Mouse (Mus musculus): ENCODE results near the gene Kcnn1. TPM values are rescaled to one million over a fixed set of nuclear protein-coding genes. Genes with fewer than 3 reads are reported as not detected.

Kcnn1 gene
- polyA plus RNA-seq, 2 experiments = 2.5 to 9.1 TPM

DNA sequence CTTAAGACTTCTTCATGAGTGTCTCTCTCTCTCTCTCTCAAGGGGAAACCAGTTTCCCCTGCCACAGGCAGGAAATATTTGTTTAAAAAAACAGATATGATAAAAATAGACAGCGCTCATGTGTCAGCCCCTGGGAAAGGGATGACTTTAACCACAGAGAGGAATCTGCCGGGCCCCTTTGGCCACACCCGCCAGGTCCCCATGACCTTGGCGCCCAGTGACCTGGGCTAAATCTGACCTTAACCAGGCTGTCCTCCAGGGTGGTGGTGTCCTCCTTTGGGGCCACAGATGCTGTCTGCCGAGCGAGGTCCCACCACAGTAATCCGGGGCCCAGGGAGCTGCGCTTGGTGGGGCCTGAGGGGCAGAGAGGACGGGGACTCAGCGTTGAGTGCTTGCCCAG is 21.6 kb upstream of the Kcnn1 start:
- TF ChIP-seq POLR2A (IDR thresholded peaks at IDR 0.05; ENCODE audit: borderline replicate concordance, extremely low read depth, insufficient read depth, insufficient read length) = no peak
- no peak overlapping the region for H3K4me2 ChIP-seq (replicated peaks; ENCODE audit: low read depth, low read length, severe bottlenecking)
- no peak for ATAC-seq (ENCODE audit: low FRiP score, low read depth)

DNA sequence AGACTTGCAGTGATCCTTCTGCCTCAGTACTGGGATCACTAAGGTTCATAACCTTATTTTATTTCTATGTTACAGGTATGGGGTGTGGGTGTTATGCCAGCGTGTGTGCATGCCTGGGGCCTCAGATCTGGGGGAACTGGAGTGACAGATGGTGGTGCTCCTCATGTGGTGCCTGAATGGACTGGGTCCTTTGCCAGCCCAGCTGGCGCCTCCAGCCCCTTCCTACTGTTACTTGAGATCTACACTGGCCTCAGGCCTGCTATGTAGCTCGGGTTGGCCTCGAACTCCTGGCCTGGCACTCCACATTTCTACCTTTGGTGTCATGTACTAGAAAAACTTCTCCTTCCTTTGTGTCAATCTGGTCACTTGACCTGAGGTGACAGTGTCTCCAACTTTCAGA is 21.1 kb upstream of the Kcnn1 start:
- TF ChIP-seq POLR2A (IDR thresholded peaks at IDR 0.05; ENCODE audit: borderline replicate concordance, extremely low read depth, insufficient read depth, insufficient read length) = no peak
- ATAC-seq (ENCODE audit: low FRiP score, low read depth) = no peak
- Histone ChIP-seq H3K27me3 (ENCODE audit: control insufficient read depth, insufficient read depth, low read length) (no peaks in the 10 kb centered on the region), H3K9ac (ENCODE audit: low read depth, low read length, severe bottlenecking) (no peak overlapping the region), H3K4me2 (replicated peaks; ENCODE audit: low read depth, low read length, severe bottlenecking) (no peak overlapping the region), H3K27ac (replicated peaks; ENCODE audit: low read depth, low read length) (no peak overlapping the region), H3K36me3 (ENCODE audit: control insufficient read depth, insufficient read depth, low read length) (no peaks in the 10 kb centered on the region), H3K4me1 (ENCODE audit: control insufficient read depth, insufficient read depth, low read length) (peaks cover 13% of the 10 kb centered on the region), H3K4me3 (replicated peaks; ENCODE audit: low read length) (no peak overlapping the region), H3K9me3 (ENCODE audit: control insufficient read depth, low read length) (no peaks in the 10 kb centered on the region)
- DNase-seq (ENCODE audit: low spot score) = no peak
- WGBS = 81% methylated on average over 4 of the region's 4 CpGs

More for the DNA sequence above, 21.6 kb upstream of the Kcnn1 start:
- H3K4me1 ChIP-seq (ENCODE audit: control insufficient read depth, insufficient read depth, low read length) = peaks cover 11% of the 10 kb centered on the region
- H3K27ac ChIP-seq (replicated peaks; ENCODE audit: low read depth, low read length) = no peak overlapping the region
- no peaks in the 10 kb centered on the region for H3K9me3 ChIP-seq (ENCODE audit: control insufficient read depth, low read length)
- no peaks in the 10 kb centered on the region for H3K36me3 ChIP-seq (ENCODE audit: control insufficient read depth, insufficient read depth, low read length)
- H3K9ac ChIP-seq (ENCODE audit: low read depth, low read length, severe bottlenecking) = no peak overlapping the region
- 84% methylated on average over 10 of the region's 10 CpGs for WGBS
- H3K4me3 ChIP-seq (replicated peaks; ENCODE audit: low read length) = no peak overlapping the region
- DNase-seq (ENCODE audit: low spot score) = no peak
- H3K27me3 ChIP-seq (ENCODE audit: control insufficient read depth, insufficient read depth, low read length) = no peaks in the 10 kb centered on the region

- WGBS = 26% methylated on average over 11 of the region's 11 CpGs
- Histone ChIP-seq H3K4me1 (ENCODE audit: control insufficient read depth, insufficient read depth, low read length) (peaks cover 13% of the 10 kb centered on the region), H3K36me3 (ENCODE audit: control insufficient read depth, insufficient read depth, low read length) (no peaks in the 10 kb centered on the region), H3K9me3 (ENCODE audit: control insufficient read depth, low read length) (no peaks in the 10 kb centered on the region), H3K4me3 (replicated peaks; ENCODE audit: low read length) (no peak overlapping the region), H3K27me3 (ENCODE audit: control insufficient read depth, insufficient read depth, low read length) (no peaks in the 10 kb centered on the region), H3K27ac (replicated peaks; ENCODE audit: low read depth, low read length) (peak overlapping the region; percentile 33; the same call in 1 of the 2 replicates), H3K9ac (ENCODE audit: low read depth, low read length, severe bottlenecking) (peak overlapping the region; percentile 28; the same call in 1 of the 2 replicates), H3K4me2 (replicated peaks; ENCODE audit: low read depth, low read length, severe bottlenecking) (peak overlapping the region; percentile 10; the same call in 1 of the 2 replicates)
- ATAC-seq (ENCODE audit: low FRiP score, low read depth) (no peak), DNase-seq (ENCODE audit: low spot score) (no peak)
- no peak for TF ChIP-seq POLR2A (IDR thresholded peaks at IDR 0.05; ENCODE audit: borderline replicate concordance, extremely low read depth, insufficient read depth, insufficient read length)
Observed at GRCm38 (mm10) chr8:70880546-70880945, 17.5 kb upstream of the Kcnn1 start.

GRCm38 (mm10) chr8:70880126-70880525 is 17.1 kb upstream of the Kcnn1 start:
- ATAC-seq (ENCODE audit: low FRiP score, low read depth) = peak; percentile 47
- peak overlapping the region; percentile 10; the same call in 1 of the 2 replicates for H3K4me2 ChIP-seq (replicated peaks; ENCODE audit: low read depth, low read length, severe bottlenecking)
- no peaks in the 10 kb centered on the region for H3K27me3 ChIP-seq (ENCODE audit: control insufficient read depth, insufficient read depth, low read length)
- DNase-seq (ENCODE audit: low spot score) = no peak
- peak overlapping the region; percentile 33; the same call in 1 of the 2 replicates for H3K27ac ChIP-seq (replicated peaks; ENCODE audit: low read depth, low read length)
- H3K4me1 ChIP-seq (ENCODE audit: control insufficient read depth, insufficient read depth, low read length) = peaks cover 13% of the 10 kb centered on the region
- no peaks in the 10 kb centered on the region for H3K9me3 ChIP-seq (ENCODE audit: control insufficient read depth, low read length)
- no peak overlapping the region for H3K9ac ChIP-seq (ENCODE audit: low read depth, low read length, severe bottlenecking)
- TF ChIP-seq POLR2A (IDR thresholded peaks at IDR 0.05; ENCODE audit: borderline replicate concordance, extremely low read depth, insufficient read depth, insufficient read length) = no peak
- WGBS = 0% methylated on average over 4 of the region's 4 CpGs
- H3K4me3 ChIP-seq (replicated peaks; ENCODE audit: low read length) = no peak overlapping the region
- H3K36me3 ChIP-seq (ENCODE audit: control insufficient read depth, insufficient read depth, low read length) = no peaks in the 10 kb centered on the region

DNA sequence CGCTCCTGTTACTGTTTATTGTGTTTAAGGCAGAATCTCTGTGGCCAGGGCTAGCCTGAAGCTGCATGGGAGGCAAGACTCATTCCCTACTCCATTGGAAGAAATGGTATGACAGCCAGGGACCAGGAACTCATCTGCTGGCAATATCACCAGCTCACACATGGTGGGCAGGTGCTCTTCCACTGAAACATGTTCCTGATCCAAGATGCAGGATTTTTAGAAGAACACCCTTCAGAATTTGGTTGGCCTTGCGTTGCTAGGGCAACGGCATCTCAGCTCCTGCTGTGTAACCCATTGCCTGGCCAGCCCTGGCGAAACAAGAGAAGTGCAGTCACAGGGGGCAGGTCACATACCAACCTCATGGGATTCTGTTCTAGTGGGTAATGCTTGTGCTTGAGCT is 16.4 kb upstream of the Kcnn1 start:
- Histone ChIP-seq H3K9ac (ENCODE audit: low read depth, low read length, severe bottlenecking) (no peak overlapping the region), H3K4me3 (replicated peaks; ENCODE audit: low read length) (no peak overlapping the region), H3K36me3 (ENCODE audit: control insufficient read depth, insufficient read depth, low read length) (no peaks in the 10 kb centered on the region), H3K4me2 (replicated peaks; ENCODE audit: low read depth, low read length, severe bottlenecking) (no peak overlapping the region), H3K9me3 (ENCODE audit: control insufficient read depth, low read length) (no peaks in the 10 kb centered on the region), H3K27me3 (ENCODE audit: control insufficient read depth, insufficient read depth, low read length) (no peaks in the 10 kb centered on the region), H3K4me1 (ENCODE audit: control insufficient read depth, insufficient read depth, low read length) (peaks cover 13% of the 10 kb centered on the region), H3K27ac (replicated peaks; ENCODE audit: low read depth, low read length) (no peak overlapping the region)
- ATAC-seq (ENCODE audit: low FRiP score, low read depth) (no peak), DNase-seq (ENCODE audit: low spot score) (no peak)
- no peak for TF ChIP-seq POLR2A (IDR thresholded peaks at IDR 0.05; ENCODE audit: borderline replicate concordance, extremely low read depth, insufficient read depth, insufficient read length)
- 43% methylated on average over 4 of the region's 4 CpGs for WGBS

GRCm38 (mm10) chr8:70878178-70878577 is 15.1 kb upstream of the Kcnn1 start:
- DNase-seq (ENCODE audit: low spot score) (no peak), ATAC-seq (ENCODE audit: low FRiP score, low read depth) (no peak)
- Histone ChIP-seq H3K9ac (ENCODE audit: low read depth, low read length, severe bottlenecking) (no peak overlapping the region), H3K4me2 (replicated peaks; ENCODE audit: low read depth, low read length, severe bottlenecking) (no peak overlapping the region), H3K4me3 (replicated peaks; ENCODE audit: low read length) (no peak overlapping the region), H3K27ac (replicated peaks; ENCODE audit: low read depth, low read length) (no peak overlapping the region), H3K4me1 (ENCODE audit: control insufficient read depth, insufficient read depth, low read length) (peaks cover 13% of the 10 kb centered on the region), H3K9me3 (ENCODE audit: control insufficient read depth, low read length) (no peaks in the 10 kb centered on the region), H3K27me3 (ENCODE audit: control insufficient read depth, insufficient read depth, low read length) (no peaks in the 10 kb centered on the region), H3K36me3 (ENCODE audit: control insufficient read depth, insufficient read depth, low read length) (no peaks in the 10 kb centered on the region)
- TF ChIP-seq POLR2A (IDR thresholded peaks at IDR 0.05; ENCODE audit: borderline replicate concordance, extremely low read depth, insufficient read depth, insufficient read length) = no peak
- WGBS = 64% methylated on average over 2 of the region's 2 CpGs
